Mouse (Mus musculus) neural tube, embryonic 13.5 days (tissue): ENCODE measurements at regions not wholly inside any gene's neighbourhood (a gene's known extent, or its start where the extent isn't known, plus 50 kb on each side); places are given as distances from the start of the nearest gene placed in this dataset.

Experiments
- ATAC-seq: fragments of 200-750 bp; cut with Nextera tagmentation; 2 replicates; pipeline ENCODE4 v1.8.0; 2017; ENCODE audit warnings: low read depth, mild to moderate bottlenecking, moderate TSS enrichment, moderate library complexity
- H3K27ac ChIP-seq: fragments of 300-500 bp; sonication (generic); replicated peaks from 2 replicates; pipeline ENCODE4 v1.5.1; 2015; ENCODE audit warnings: moderate library complexity, mild to moderate bottlenecking, inconsistent platforms
- H3K27me3 ChIP-seq: fragments of 300-500 bp; sonication (generic); 2 replicates; pipeline ENCODE4 v1.6.1; 2015; ENCODE audit warnings: mild to moderate bottlenecking, inconsistent platforms
- H3K36me3 ChIP-seq: fragments of 300-500 bp; sonication (generic); 2 replicates; pipeline ENCODE4 v1.6.1; 2015; ENCODE audit warnings: mild to moderate bottlenecking, inconsistent platforms
- H3K4me1 ChIP-seq: fragments of 300-500 bp; sonication (generic); replicated peaks from 2 replicates; pipeline ENCODE4 v1.6.1; 2015; ENCODE audit warnings: inconsistent platforms
- H3K4me2 ChIP-seq: fragments of 300-500 bp; sonication (generic); 2 replicates; pipeline ENCODE4 v1.6.1; 2015; ENCODE audit warnings: inconsistent platforms, mild to moderate bottlenecking, moderate library complexity
- H3K4me3 ChIP-seq: fragments of 300-500 bp; sonication (generic); 2 replicates; pipeline ENCODE4 v1.5.1; 2015; ENCODE audit warnings: mild to moderate bottlenecking, inconsistent platforms
- H3K9ac ChIP-seq: fragments of 300-500 bp; sonication (generic); 2 replicates; pipeline ENCODE4 v1.6.1; 2015; ENCODE audit warnings: moderate library complexity, mild to moderate bottlenecking, inconsistent platforms
- H3K9me3 ChIP-seq: fragments of 300-500 bp; sonication (generic); 2 replicates; pipeline ENCODE4 v1.6.1; 2016; ENCODE audit warnings: inconsistent platforms
- WGBS: fragments of 180-500 bp; shearing (Covaris S2); methylation state at CpG from one replicate; pipeline ENCODE4 v1.1.7; 2015; 5-methylcytosine and 5-hydroxymethylcytosine counted together

DNA sequence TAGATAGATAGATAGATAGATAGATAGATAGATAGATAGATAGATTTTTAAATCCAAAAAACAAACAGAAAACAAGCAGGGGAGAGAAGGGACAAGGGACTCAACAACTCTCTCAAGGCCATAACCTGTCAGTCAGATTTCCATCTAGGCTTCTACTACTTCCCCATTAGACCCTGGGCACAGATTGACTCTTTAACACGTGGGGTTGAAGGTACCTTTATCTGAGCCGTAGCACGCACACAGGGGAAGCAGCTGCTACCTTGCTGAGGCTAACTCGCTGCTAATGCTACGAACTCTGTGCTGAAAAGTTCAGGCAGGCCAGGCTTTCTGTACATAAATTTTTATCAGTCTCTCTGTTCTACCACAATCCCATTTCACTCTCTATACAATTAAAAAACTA lies 191.4 kb upstream of the Tank start:
- no peaks in the 10 kb centered on the region for H3K9me3 ChIP-seq
- no peaks in the 10 kb centered on the region for H3K27me3 ChIP-seq
- peaks cover 5% of the 10 kb centered on the region; the same call in 1 of the 2 replicates for H3K4me1 ChIP-seq
- H3K36me3 ChIP-seq, result no peaks in the 10 kb centered on the region
- no peak for ATAC-seq
- WGBS, result 84% methylated on average over 5 of the region's 5 CpGs
- no peak overlapping the region for H3K9ac ChIP-seq
- H3K27ac ChIP-seq, result no peak overlapping the region
- no peak overlapping the region for H3K4me2 ChIP-seq
- H3K4me3 ChIP-seq, result no peak overlapping the region

GRCm38 (mm10) chr2:61384467-61384866 lies 193.9 kb upstream of the Tank start:
- H3K9ac ChIP-seq, result no peak overlapping the region
- no peak overlapping the region for H3K27ac ChIP-seq
- no peaks in the 10 kb centered on the region for H3K9me3 ChIP-seq
- H3K36me3 ChIP-seq, result no peaks in the 10 kb centered on the region
- H3K27me3 ChIP-seq, result no peaks in the 10 kb centered on the region
- H3K4me2 ChIP-seq, result no peak overlapping the region
- 83% methylated on average over 6 of the region's 6 CpGs for WGBS
- H3K4me1 ChIP-seq, result peaks cover 5% of the 10 kb centered on the region; the same call in 1 of the 2 replicates
- no peak for ATAC-seq
- H3K4me3 ChIP-seq, result no peak overlapping the region

GRCm38 (mm10) chr2:61383744-61384295 lies 194.6 kb upstream of the Tank start:
- ATAC-seq, result no peak
- Histone ChIP-seq H3K4me3 (no peak overlapping the region), H3K27me3 (no peaks in the 10 kb centered on the region), H3K9ac (no peak overlapping the region), H3K4me1 (peaks cover 5% of the 10 kb centered on the region; the same call in 1 of the 2 replicates), H3K4me2 (no peak overlapping the region), H3K36me3 (no peaks in the 10 kb centered on the region), H3K9me3 (no peaks in the 10 kb centered on the region), H3K27ac (no peak overlapping the region)
- WGBS, result 95% methylated on average over 1 of the region's 1 CpGs

DNA sequence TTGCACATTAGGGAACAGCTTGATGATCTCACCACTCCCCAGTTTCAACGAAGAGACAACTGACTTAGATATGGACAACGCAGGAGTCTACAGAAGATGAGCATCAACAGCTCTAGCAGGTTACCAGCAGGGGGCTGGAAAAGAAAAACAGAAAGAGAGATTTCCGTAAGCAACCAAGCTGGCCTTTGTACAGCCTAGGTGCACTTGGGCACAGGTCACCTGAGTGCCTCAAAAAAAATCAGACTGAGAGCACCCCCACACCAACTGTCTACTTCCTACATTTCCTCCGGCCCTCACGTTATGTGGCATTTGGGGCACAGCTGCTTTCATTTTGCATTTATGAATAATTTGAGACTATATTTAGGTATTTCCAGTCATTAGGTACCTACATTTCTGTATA lies 199.3 kb upstream of the Tank start:
- no peak for ATAC-seq
- Histone ChIP-seq H3K4me1 (no peaks in the 10 kb centered on the region), H3K9ac (no peak overlapping the region), H3K36me3 (no peaks in the 10 kb centered on the region), H3K4me3 (no peak overlapping the region), H3K9me3 (no peaks in the 10 kb centered on the region), H3K27ac (no peak overlapping the region; the same call in 1 of the 2 replicates), H3K27me3 (no peaks in the 10 kb centered on the region), H3K4me2 (no peak overlapping the region)
- 71% methylated on average over 5 of the region's 5 CpGs for WGBS

- WGBS, result 92% methylated on average over 5 of the region's 5 CpGs
- Histone ChIP-seq H3K4me3 (no peak overlapping the region), H3K4me2 (no peak overlapping the region), H3K36me3 (no peaks in the 10 kb centered on the region), H3K9ac (no peak overlapping the region), H3K4me1 (no peaks in the 10 kb centered on the region), H3K27ac (no peak overlapping the region), H3K9me3 (no peaks in the 10 kb centered on the region), H3K27me3 (no peaks in the 10 kb centered on the region)
- no peak for ATAC-seq
Observed at GRCm38 (mm10) chr2:61378297-61378696, 200.1 kb upstream of the Tank start.

GRCm38 (mm10) chr2:61377756-61378155 lies 200.6 kb upstream of the Tank start:
- Histone ChIP-seq H3K27me3 (no peaks in the 10 kb centered on the region), H3K4me1 (no peaks in the 10 kb centered on the region), H3K27ac (no peak overlapping the region), H3K9ac (no peak overlapping the region), H3K36me3 (no peaks in the 10 kb centered on the region), H3K4me2 (no peak overlapping the region), H3K9me3 (no peaks in the 10 kb centered on the region), H3K4me3 (no peak overlapping the region)
- no peak for ATAC-seq
- 91% methylated on average over 8 of the region's 8 CpGs for WGBS

DNA sequence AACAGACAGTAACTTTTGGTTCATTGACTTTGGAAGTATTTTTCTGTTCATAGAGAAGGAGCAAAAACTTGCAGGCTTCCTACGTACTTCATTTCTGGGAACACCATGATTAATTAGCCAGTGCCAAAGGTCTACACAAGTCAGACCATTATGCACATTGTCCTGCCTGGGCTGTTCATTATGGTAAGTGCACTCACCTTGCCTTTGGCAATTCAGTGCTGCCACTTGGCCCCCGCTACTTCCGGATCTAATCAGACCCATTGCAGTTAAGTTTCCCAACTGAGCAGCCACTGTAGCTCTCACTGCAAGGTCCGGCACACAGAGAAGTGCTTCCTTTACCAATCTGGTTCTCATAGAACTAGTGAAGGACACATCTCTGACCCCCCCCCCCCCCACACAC lies 215.8 kb upstream of the Tank start:
- Histone ChIP-seq H3K9ac (no peak overlapping the region), H3K36me3 (no peaks in the 10 kb centered on the region), H3K4me2 (no peak overlapping the region), H3K9me3 (no peaks in the 10 kb centered on the region), H3K27me3 (no peaks in the 10 kb centered on the region), H3K27ac (no peak overlapping the region), H3K4me1 (no peaks in the 10 kb centered on the region), H3K4me3 (no peak overlapping the region)
- WGBS, result 77% methylated on average over 4 of the region's 4 CpGs
- no peak for ATAC-seq

- ATAC-seq, result no peak
- WGBS, result 89% methylated on average over 2 of the region's 2 CpGs
Observed at GRCm38 (mm10) chr2:61361394-61361793, 217.0 kb upstream of the Tank start.

GRCm38 (mm10) chr2:61354104-61354503 lies 224.3 kb upstream of the Tank start:
- ATAC-seq, result no peak
- no peaks in the 10 kb centered on the region for H3K4me1 ChIP-seq
- no peaks in the 10 kb centered on the region for H3K9me3 ChIP-seq
- H3K4me2 ChIP-seq, result no peak overlapping the region
- no peak overlapping the region for H3K4me3 ChIP-seq
- WGBS, result 60% methylated on average over 8 of the region's 8 CpGs
- H3K27me3 ChIP-seq, result no peaks in the 10 kb centered on the region
- no peaks in the 10 kb centered on the region for H3K36me3 ChIP-seq
- H3K27ac ChIP-seq, result no peak overlapping the region; the same call in 1 of the 2 replicates
- no peak overlapping the region for H3K9ac ChIP-seq

More at GRCm38 (mm10) chr2:61361394-61361793, 217.0 kb upstream of the Tank start:
- no peaks in the 10 kb centered on the region for H3K4me1 ChIP-seq
- no peaks in the 10 kb centered on the region for H3K27me3 ChIP-seq
- H3K9me3 ChIP-seq, result no peaks in the 10 kb centered on the region
- H3K4me3 ChIP-seq, result no peak overlapping the region
- H3K27ac ChIP-seq, result no peak overlapping the region
- H3K4me2 ChIP-seq, result no peak overlapping the region
- H3K9ac ChIP-seq, result no peak overlapping the region
- no peaks in the 10 kb centered on the region for H3K36me3 ChIP-seq

DNA sequence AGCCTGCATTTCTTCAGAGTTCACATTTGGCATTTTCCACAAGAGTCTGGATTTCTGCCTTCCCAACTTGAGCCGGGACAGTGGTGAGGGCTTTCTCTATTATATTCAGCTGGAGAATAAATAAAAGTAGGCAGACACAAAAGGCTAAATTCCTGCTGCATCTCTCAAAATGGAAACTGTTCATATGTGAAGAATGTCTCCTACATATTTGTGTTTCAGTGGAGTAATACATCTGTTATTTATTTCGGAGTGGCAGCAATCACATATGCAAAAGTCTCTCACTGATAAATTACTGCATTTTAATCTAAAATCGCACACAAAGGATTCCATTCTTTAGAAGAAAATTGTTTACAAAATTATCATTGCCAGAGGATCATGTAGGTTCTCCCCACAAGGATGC lies 230.9 kb upstream of the Tank start:
- no peaks in the 10 kb centered on the region for H3K9me3 ChIP-seq
- H3K4me1 ChIP-seq, result no peaks in the 10 kb centered on the region
- H3K4me2 ChIP-seq, result no peak overlapping the region
- 93% methylated on average over 3 of the region's 3 CpGs for WGBS
- no peak for ATAC-seq
- no peaks in the 10 kb centered on the region for H3K36me3 ChIP-seq
- no peak overlapping the region for H3K27ac ChIP-seq
- H3K27me3 ChIP-seq, result no peaks in the 10 kb centered on the region
- no peak overlapping the region for H3K4me3 ChIP-seq
- H3K9ac ChIP-seq, result no peak overlapping the region

GRCm38 (mm10) chr2:61346012-61346760 lies 232.2 kb upstream of the Tank start:
- ATAC-seq, result no peak
- Histone ChIP-seq H3K36me3 (no peaks in the 10 kb centered on the region), H3K4me3 (no peak overlapping the region), H3K9ac (no peak overlapping the region), H3K4me1 (no peaks in the 10 kb centered on the region), H3K27ac (no peak overlapping the region), H3K4me2 (no peak overlapping the region), H3K27me3 (no peaks in the 10 kb centered on the region), H3K9me3 (no peaks in the 10 kb centered on the region)
- WGBS, result 60% methylated on average over 8 of the region's 8 CpGs

- Histone ChIP-seq H3K9ac (no peak overlapping the region), H3K27ac (no peak overlapping the region), H3K27me3 (no peaks in the 10 kb centered on the region), H3K4me3 (no peak overlapping the region), H3K4me1 (no peaks in the 10 kb centered on the region), H3K4me2 (no peak overlapping the region), H3K36me3 (no peaks in the 10 kb centered on the region), H3K9me3 (no peaks in the 10 kb centered on the region)
- no peak for ATAC-seq
- WGBS, result 90% methylated on average over 7 of the region's 7 CpGs
Observed at GRCm38 (mm10) chr2:61345311-61345710, 233.1 kb upstream of the Tank start.
